Mouse (Mus musculus) retina, embryonic 14.5 days (tissue): ENCODE measurements around the gene Inpp5d.
"Not testable (repeated sequence)": the region's sequence is repeated elsewhere in the genome, so short reads cannot be mapped to it uniquely, and the experiment has no call there.

ENCODE experiments used
- DNase-seq: peaks from one replicate; pipeline ENCODE4 v3.0.0-alpha.2; 2015; ENCODE audit warnings: low spot score

The Inpp5d gene

GRCm38 (mm10) chr1:87658485-87658884 lies 38.4 kb downstream of the Inpp5d start:
- DNase-seq, result no peak

- DNase-seq, result no peak
Observed at GRCm38 (mm10) chr1:87658937-87659617, 39.0 kb downstream of the Inpp5d start.

- DNase-seq, result no peak
Observed at GRCm38 (mm10) chr1:87659618-87659960, 39.5 kb downstream of the Inpp5d start.

- DNase-seq, result no peak
Observed at GRCm38 (mm10) chr1:87660740-87661139, 40.6 kb downstream of the Inpp5d start.

- DNase-seq, result no peak
Observed at GRCm38 (mm10) chr1:87663992-87664391, 43.9 kb downstream of the Inpp5d start.

GRCm38 (mm10) chr1:87667006-87667405 lies 46.9 kb downstream of the Inpp5d start:
- no peak for DNase-seq

GRCm38 (mm10) chr1:87668300-87668699 lies 48.2 kb downstream of the Inpp5d start:
- DNase-seq, result no peak

- no peak for DNase-seq
Observed at GRCm38 (mm10) chr1:87671483-87671882, 51.4 kb downstream of the Inpp5d start.

GRCm38 (mm10) chr1:87673822-87674604 lies 53.9 kb downstream of the Inpp5d start:
- no peak for DNase-seq

GRCm38 (mm10) chr1:87676006-87676405 lies 55.9 kb downstream of the Inpp5d start:
- no peak for DNase-seq

GRCm38 (mm10) chr1:87679089-87679488 lies 59.0 kb downstream of the Inpp5d start:
- DNase-seq, result no peak

GRCm38 (mm10) chr1:87680950-87681349 lies 60.8 kb downstream of the Inpp5d start:
- no peak for DNase-seq

GRCm38 (mm10) chr1:87682473-87682872 lies 62.4 kb downstream of the Inpp5d start:
- not testable (repeated sequence) for DNase-seq

GRCm38 (mm10) chr1:87684071-87684470 lies 64.0 kb downstream of the Inpp5d start:
- DNase-seq, result no peak

GRCm38 (mm10) chr1:87684791-87685190 lies 64.7 kb downstream of the Inpp5d start:
- DNase-seq, result peak; percentile 26

GRCm38 (mm10) chr1:87686351-87686750 lies 66.2 kb downstream of the Inpp5d start:
- DNase-seq, result no peak

- DNase-seq, result no peak
Observed at GRCm38 (mm10) chr1:87687009-87687408, 66.9 kb downstream of the Inpp5d start.

GRCm38 (mm10) chr1:87689661-87690341 lies 69.7 kb downstream of the Inpp5d start:
- no peak for DNase-seq

- no peak for DNase-seq
Observed at GRCm38 (mm10) chr1:87696358-87696757, 76.2 kb downstream of the Inpp5d start.

- DNase-seq, result no peak
Observed at GRCm38 (mm10) chr1:87698010-87698409, 77.9 kb downstream of the Inpp5d start.

GRCm38 (mm10) chr1:87699890-87700448 lies 79.9 kb downstream of the Inpp5d start:
- no peak for DNase-seq

GRCm38 (mm10) chr1:87704230-87704629 lies 84.1 kb downstream of the Inpp5d start:
- no peak for DNase-seq

- DNase-seq, result no peak
Observed at GRCm38 (mm10) chr1:87706361-87706760, 86.2 kb downstream of the Inpp5d start.
